Mouse (Mus musculus) liver, postnatal 0 days (tissue): ENCODE data around the gene Atp8a2.

Experiments
- CTCF ChIP-seq: sonication (generic); IDR thresholded peaks from 2 replicates; pipeline ENCODE4 v1.5.1; 2016; ENCODE audit warnings: antibody characterized with exemption, low read depth
- EP300 ChIP-seq: IDR thresholded peaks from 2 replicates; pipeline ENCODE4 v1.6.1; 2016; ENCODE audit warnings: antibody characterized with exemption, low read depth, mild to moderate bottlenecking

DNA sequence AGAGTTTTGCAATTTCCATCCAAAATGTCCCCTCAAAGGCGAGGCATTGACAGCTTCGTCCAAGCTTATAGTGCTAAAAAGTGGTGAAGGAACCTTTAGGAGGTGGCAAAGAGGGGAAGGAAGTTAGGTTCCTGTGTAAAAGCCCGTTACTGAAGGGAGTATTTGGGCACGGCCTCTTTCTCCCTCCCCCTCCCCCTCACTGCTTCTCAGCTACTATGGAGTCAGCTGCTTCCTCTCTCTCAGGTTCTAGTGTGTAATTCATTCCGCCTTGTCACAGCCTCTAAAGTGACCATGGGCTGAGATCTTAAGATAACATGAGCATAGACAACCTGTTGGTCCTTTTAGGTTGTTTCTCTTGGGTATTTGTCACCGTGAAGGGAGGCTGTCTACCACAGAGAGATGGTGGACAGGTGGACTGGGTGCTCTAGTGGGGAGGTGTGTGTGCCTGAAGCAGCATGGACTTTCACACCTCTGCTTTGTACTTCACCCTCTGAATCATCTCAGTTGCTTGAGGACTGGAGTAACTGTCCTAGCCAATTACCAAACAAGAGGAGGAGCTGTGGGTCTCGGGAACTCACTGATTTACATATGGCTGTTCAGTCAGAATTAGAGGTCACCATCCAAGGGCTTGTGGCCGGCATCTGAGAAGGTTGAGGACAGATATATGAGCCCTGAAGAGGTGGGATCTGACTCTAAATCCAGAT is 229.0 kb downstream of the Atp8a2 start:
- TF ChIP-seq CTCF (no peak), EP300 (no peak)
